Mouse (Mus musculus): Measurements from ENCODE around the gene Irak2. TPM values are rescaled to one million over a fixed set of nuclear protein-coding genes. Genes with fewer than 3 reads are reported as not detected.
"Not testable (repeated sequence)": the region's sequence is repeated elsewhere in the genome, so short reads cannot be mapped to it uniquely, and the experiment has no call there.

The Irak2 gene
- polyA plus RNA-seq, 3 experiments from 2014 or later = 18.1 to 35.7 (median 21.5) TPM

DNA sequence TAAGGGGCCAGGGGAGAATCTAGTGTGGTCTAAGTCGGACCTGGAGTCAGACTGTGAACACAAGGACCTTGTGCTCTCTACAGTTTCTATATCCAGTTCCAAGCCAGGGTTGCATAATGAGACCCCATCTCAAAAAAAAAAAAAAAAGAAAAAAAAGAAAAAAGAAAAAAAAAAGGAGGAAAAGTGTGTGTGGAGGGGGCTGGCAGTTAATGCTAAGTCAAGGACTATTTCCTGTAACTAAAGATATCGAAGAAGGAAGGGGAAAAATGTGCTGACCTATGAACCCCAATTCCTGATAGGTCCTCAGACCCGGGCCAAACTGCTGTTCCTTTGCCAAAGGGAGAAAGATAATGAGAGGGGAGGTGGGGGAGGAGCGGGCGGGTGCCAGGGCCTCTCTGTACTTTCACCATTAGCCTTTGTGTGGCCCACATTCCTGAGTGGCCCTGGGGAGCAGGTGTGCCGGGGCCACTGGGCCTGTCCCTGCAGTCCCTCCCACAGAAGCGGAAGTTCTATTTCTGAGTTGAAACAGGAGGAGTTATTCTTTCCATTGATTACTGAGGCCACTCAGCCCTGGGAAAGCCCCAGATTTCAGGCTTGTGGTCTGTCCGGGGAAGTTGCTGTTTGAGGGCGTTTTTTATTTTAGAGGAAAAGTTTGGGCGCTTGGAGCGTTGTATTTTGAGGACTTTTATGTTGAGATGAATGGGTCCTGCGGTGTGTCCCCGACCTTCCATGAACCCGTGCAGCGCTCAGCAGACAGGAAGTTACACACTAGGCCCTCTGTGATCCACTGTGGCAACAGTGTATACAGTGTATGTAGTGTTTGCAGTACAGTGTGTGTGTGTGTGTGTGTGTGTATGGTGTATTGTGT lies 30.3 kb downstream of the Irak2 start:
- ATAC-seq = peak; percentile 80

DNA sequence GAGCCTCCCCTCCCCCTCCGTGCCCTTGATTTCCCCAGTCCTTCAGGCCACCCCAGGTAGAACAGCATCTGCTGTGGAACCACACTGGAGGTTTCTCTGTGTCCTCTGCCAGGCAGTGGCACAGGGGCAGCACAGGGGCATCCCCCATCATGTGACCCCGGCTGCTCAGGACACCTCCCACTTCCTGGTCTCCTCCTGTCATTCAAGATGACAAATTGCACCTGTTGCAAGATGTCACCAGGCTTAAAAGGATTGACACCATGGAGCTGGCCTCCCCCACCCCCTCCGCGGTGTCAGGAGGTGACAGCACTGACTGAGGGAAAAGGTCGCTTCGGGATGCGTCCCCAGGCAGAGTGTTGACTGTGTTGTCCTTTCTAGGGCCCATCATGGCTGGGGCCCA lies 31.6 kb downstream of the Irak2 start:
- peak; percentile 66 for ATAC-seq

DNA sequence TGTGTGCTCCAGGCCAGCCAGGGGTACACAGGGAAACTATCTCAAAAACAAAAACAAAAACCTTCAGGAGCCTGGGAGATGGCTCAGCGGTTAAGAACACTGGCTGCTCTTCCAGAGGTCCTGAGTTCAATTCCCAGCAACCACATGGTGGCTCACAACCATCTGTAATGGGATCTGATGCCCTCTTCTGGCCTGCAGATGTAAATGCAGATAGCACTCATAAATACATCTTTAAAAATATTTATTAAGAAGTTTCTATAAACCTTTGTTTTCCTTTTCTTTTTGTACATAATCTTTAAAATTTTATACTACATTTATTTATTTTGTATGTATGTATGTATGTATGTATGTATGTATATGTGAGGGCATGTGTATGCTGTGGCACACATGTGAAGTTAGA lies 33.8 kb downstream of the Irak2 start:
- ATAC-seq = not testable (repeated sequence)

DNA sequence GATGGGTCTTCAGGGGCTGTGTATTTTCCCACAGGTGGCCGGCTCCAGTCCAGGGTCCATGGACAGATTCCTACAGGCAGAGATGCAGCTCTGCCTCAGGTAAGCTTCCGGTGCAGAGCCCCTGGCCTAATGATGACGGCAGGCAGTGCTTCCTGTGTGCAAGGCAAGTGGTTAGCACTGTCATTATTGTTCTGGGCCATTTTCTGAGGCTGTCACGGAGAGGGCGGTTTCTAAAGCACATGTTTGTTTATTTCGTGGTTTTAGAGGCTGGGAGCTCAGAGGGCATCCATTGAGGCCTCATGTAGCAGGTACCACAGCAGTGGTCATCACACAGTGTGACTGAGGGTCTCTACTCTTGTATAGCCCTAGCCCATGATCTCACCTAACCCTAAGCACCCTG lies 34.7 kb downstream of the Irak2 start:
- no peak for ATAC-seq

DNA sequence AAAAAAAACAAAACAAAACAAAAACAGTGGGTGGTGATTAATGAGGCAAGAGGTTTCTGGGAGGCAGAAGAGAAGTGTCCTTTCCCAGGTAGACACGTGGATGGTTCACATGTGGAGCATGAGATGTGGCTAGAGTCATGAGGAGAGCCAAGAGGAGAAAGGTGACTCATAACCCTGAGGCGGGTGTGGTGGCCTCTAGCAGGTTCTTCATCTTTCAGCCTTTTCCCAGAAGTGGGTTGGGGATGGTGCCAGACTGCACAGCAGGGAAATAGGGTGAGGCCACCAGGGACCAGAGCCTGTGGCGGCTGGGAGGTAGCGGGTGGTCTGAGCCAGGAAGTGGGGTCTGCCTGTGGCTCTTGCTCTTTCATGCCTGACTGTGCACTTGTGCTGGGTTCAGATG lies 37.0 kb downstream of the Irak2 start:
- ATAC-seq = no peak

GRCm38 (mm10) chr6:113675991-113676390 lies 37.7 kb downstream of the Irak2 start:
- no peak for ATAC-seq

DNA sequence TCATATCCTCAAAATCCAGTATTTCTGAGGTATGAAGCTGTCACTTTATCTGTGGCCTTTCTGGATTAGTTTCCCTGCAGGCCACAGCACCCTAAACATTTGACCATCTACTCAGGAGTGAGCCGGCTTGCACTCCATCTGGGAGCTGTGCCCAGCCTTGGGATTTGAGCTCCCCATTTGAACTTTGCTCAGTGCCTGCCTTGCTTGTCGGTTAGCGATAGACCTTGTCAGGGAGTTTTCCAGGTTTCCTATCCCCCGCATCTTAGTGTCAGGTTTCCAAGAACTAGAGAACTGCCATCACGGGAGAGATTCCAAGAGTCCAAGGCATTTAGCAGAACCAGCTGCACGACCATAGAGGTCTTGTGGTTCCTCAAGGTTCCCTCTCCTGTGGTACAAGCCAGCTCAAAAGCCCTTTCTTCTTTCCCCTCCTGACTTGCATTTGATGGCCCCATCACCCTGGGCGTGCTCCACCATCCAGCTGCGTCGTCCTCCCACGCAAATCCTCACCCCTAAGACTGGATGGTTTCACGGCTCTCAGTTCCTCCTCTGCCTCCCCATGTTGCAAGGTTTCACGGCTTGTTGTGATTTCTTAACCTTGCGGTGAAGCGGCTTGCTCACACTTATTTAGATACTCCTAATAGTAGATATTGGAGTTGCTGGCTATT lies 38.9 kb downstream of the Irak2 start:
- ATAC-seq = no peak

GRCm38 (mm10) chr6:113678246-113679012 lies 40.2 kb downstream of the Irak2 start:
- no peak for ATAC-seq

DNA sequence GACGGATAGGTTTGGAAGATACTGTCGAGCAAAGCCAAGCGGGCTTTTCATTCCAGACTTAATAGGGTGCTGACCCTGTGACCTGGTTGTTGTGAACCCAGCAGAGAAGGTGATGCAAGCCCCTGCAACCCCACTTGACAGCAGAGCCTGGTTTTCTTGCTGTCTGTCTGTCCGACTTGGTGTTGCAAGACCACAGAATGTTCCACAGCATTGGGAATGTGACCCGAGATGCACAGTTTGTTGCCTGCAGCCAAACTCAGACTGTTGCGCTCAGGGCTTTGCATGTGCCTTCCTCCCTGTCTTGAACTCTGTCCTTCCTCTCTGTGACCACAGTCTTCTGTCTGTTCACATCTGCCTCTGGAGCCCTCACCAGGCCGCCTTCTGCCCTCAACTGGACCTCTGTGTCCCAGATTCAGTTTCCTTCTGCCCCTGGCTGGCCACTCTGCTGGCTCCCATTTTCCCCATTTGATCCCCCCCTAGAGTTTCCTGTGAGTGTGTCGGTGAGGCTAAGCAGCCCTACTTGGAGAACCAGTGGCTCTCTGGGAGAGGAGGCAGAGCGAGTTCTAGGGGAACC lies 41.8 kb downstream of the Irak2 start:
- no peak for ATAC-seq

DNA sequence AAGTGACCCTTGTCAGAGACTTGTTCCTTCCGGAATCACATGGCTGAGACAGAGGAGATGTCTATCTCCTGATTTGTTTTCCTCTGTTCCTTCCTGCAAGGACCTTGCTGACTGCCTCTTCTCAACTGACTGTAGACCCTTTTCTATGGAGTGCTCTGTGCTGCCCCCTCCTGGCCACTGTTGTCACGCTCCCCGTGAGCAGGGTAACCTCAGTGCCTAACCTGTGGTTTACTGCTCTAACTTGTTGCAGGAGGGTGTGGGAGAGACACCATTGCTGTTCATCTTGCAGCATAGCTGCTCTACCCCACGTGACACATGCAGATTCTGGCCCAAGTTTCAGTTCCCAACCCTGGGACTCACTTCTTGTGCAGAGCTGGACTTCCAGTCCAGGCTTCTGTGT lies 43.0 kb downstream of the Irak2 start:
- ATAC-seq = peak; percentile 87

- ATAC-seq = no peak
Observed at GRCm38 (mm10) chr6:113683081-113683825, 45.0 kb downstream of the Irak2 start.

- no peak for ATAC-seq
Observed at GRCm38 (mm10) chr6:113686551-113687125, 48.4 kb downstream of the Irak2 start.

- no peak for ATAC-seq
Observed at GRCm38 (mm10) chr6:113690008-113690399, 51.7 kb downstream of the Irak2 start.

GRCm38 (mm10) chr6:113690400-113691083 lies 52.3 kb downstream of the Irak2 start:
- ATAC-seq = peak; percentile 33

- ATAC-seq = no peak
Observed at GRCm38 (mm10) chr6:113691084-113691462, 52.8 kb downstream of the Irak2 start.

GRCm38 (mm10) chr6:113692661-113693133 lies 54.4 kb downstream of the Irak2 start:
- no peak for ATAC-seq

DNA sequence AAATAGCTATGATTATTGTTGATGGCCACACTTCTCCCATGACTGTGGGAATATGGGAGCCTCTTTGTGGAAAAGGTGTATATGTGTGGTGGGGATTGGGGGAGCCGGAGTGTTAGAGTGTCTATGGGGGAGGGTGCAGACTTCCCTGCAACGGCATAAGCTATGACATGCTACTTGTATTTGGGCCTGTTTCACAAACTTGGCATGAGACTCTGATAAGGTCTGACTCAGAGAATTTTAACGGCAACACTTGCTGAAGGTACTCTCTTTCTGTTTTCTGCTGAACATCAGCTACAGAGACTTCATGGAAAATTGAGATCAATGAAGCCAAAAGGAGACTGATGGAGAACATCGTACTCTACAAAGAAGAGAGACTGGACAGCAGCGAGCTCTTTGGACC lies 55.1 kb downstream of the Irak2 start:
- no peak for ATAC-seq

GRCm38 (mm10) chr6:113695203-113695602 lies 56.9 kb downstream of the Irak2 start:
- no peak for ATAC-seq

DNA sequence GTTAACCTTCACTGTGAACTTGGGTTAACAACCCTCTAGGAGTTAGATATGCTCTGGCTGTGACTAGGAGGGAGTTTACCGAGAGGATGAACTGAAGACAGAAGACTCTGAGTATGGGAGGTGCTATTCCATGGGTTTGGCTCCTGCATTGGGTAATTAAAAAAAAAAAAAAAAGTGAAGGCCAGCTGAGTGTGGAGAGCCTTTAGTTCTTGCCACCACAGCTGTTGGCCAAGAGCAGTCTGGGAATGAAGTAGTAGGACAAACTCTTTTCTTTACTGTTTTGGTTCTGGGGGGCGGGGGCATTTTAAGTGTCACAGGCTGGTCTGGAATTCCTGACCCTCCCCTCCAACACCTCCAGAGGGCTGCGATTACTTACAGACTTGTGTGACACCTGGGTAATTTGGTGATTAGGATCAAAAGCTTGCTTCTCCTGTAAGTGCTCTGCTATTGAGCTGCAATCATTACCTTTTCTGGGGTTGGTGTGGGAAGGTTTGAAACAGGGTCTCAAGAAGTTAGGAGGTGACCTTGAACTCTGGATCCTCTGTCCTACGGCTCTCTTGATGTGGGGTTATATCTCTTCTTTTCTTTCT lies 57.6 kb downstream of the Irak2 start:
- no peak for ATAC-seq

GRCm38 (mm10) chr6:113696582-113697221 lies 58.4 kb downstream of the Irak2 start, which contains the start of gene Tatdn2:
Gene Tatdn2, plus strand, starts transcription at chr6:113697050.
- peak; percentile 88 for ATAC-seq
